Mouse (Mus musculus) spleen, postnatal 4 days (tissue): Measurements from ENCODE around the gene Scai.

Experiments
- DNase-seq, 2 experiments: peaks; one replicate each; pipeline ENCODE4 v3.0.0; 2022; ENCODE audit warnings: low spot score in 2 of 2

Scai gene

GRCm38 (mm10) chr2:39190561-39191056 is at the start of gene Scai:
TSS of gene Scai (minus strand) at chr2:39190734.
- DNase-seq = peak; percentile 97

GRCm38 (mm10) chr2:39226731-39227130 is 36.2 kb upstream of the Scai start:
- DNase-seq = no peak

- peak; percentile 86 to 91 for DNase-seq
Observed at GRCm38 (mm10) chr2:39226019-39226640, 35.6 kb upstream of the Scai start, which contains the start of gene Ppp6c. TSS of gene Ppp6c (minus strand) at chr2:39226451.

GRCm38 (mm10) chr2:39225331-39226018 is 34.9 kb upstream of the Scai start:
- peak; percentile 47 to 79 for DNase-seq

- DNase-seq = no peak
Observed at GRCm38 (mm10) chr2:39224621-39225020, 34.1 kb upstream of the Scai start.

- DNase-seq = no peak
Observed at GRCm38 (mm10) chr2:39220010-39220409, 29.5 kb upstream of the Scai start.

GRCm38 (mm10) chr2:39219034-39219433 is 28.5 kb upstream of the Scai start:
- DNase-seq = no peak

GRCm38 (mm10) chr2:39217150-39217549 is 26.6 kb upstream of the Scai start:
- DNase-seq = no peak

- no peak for DNase-seq
Observed at GRCm38 (mm10) chr2:39210738-39211137, 20.2 kb upstream of the Scai start.

GRCm38 (mm10) chr2:39203359-39203758 is 12.8 kb upstream of the Scai start:
- DNase-seq = no peak

- no peak for DNase-seq
Observed at GRCm38 (mm10) chr2:39194809-39195208, 4.3 kb upstream of the Scai start.

GRCm38 (mm10) chr2:39189961-39190560 is 473 bp downstream of the Scai start:
- peak; percentile 51 to 81 for DNase-seq

- peak in 1 of 2 experiments; percentile 38 for DNase-seq
Observed at GRCm38 (mm10) chr2:39185942-39186341, 4.6 kb downstream of the Scai start.

GRCm38 (mm10) chr2:39183587-39183986 is 6.9 kb downstream of the Scai start:
- DNase-seq = no peak

GRCm38 (mm10) chr2:39160996-39161395 is 29.5 kb downstream of the Scai start:
- DNase-seq = no peak

GRCm38 (mm10) chr2:39157916-39158315 is 32.6 kb downstream of the Scai start:
- no peak for DNase-seq

- no peak for DNase-seq
Observed at GRCm38 (mm10) chr2:39156821-39157220, 33.7 kb downstream of the Scai start.

- DNase-seq = no peak
Observed at GRCm38 (mm10) chr2:39150943-39151342, 39.6 kb downstream of the Scai start.

GRCm38 (mm10) chr2:39148075-39148474 is 42.5 kb downstream of the Scai start:
- no peak for DNase-seq

GRCm38 (mm10) chr2:39146469-39146868 is 44.1 kb downstream of the Scai start:
- DNase-seq = no peak

GRCm38 (mm10) chr2:39142357-39142948 is 48.1 kb downstream of the Scai start:
- DNase-seq = no peak
